Mouse (Mus musculus): ENCODE measurements around the gene Lrrc63. TPM values are rescaled to one million over a fixed set of nuclear protein-coding genes. Genes with fewer than 3 reads are reported as not detected.

The Lrrc63 gene
- polyA plus RNA-seq, 1 experiment from 2014 or later = not detected

DNA sequence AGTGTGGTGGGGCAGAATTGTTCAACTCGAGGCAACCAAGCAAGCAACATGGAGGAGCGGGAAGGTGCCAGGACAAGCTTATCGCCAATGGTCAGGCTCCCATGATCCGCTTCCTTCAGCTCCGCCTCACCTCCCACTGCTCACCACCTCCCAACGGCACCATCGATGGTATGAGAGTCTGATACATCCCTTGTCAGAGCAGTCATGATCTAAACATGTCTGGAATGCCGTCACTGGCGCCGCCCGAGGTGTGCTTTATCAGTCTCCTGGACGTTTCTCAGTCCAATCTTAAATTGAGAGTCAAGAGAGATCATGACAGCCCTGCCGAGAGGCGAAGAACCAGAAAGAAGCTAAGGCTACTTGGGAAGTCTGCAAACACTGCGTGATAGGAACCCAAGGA is 59.6 kb downstream of the Lrrc63 start:
- Histone ChIP-seq H3K9me3 (ENCODE audit: low read length) (no peaks in the 10 kb centered on the region), H3K4me3 (ENCODE audit: low read length) (no peak overlapping the region), H3K9ac (replicated peaks; ENCODE audit: low read length) (no peak overlapping the region), H3K4me1 (ENCODE audit: insufficient read depth, low read length) (no peaks in the 10 kb centered on the region), H3K27ac (ENCODE audit: low read length) (no peak overlapping the region), H3K36me3 (ENCODE audit: insufficient read depth, low read length) (no peaks in the 10 kb centered on the region), H3K27me3 (ENCODE audit: insufficient read depth, low read length) (no peaks in the 10 kb centered on the region), H3K4me2 (replicated peaks; ENCODE audit: low read depth, low read length) (no peak overlapping the region)
- no peak for ATAC-seq (ENCODE audit: low FRiP score, low TSS enrichment)
- 87% methylated on average over 15 of the region's 15 CpGs for WGBS

DNA sequence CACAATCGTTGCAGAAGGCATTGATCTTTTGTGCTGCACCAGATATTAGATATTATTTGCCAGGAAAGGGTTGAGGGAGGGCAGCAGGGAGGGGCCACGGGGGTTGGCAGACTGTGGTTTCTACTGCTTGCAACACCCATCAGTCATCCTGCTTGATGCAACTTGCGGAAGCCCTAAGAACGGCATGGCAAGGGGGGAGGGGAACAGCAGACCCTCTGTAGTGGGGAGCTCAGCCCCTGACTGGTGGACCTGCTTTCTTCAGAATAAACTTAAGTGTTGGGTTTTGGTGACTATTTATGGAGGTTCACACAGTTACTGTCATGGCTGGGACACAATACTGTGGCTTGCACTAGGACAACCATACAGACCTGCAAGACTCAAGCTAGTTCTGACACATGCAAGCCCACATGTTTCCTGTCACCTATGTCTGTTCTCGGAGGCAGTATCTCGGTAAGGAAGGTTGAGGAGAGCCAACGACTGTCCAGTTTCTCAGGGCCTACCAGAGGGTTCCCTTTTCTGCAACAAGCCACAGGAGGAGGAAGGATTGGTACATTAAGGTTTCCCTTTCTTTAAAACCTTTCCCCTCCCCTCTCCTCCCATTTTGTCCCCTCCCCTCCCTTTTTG is 61.2 kb downstream of the Lrrc63 start:
- no peaks in the 10 kb centered on the region for H3K9me3 ChIP-seq (ENCODE audit: low read length)
- H3K27ac ChIP-seq (ENCODE audit: low read length) = no peak overlapping the region
- H3K4me2 ChIP-seq (replicated peaks; ENCODE audit: low read depth, low read length) = no peak overlapping the region
- no peak overlapping the region for H3K9ac ChIP-seq (replicated peaks; ENCODE audit: low read length)
- no peaks in the 10 kb centered on the region for H3K4me1 ChIP-seq (ENCODE audit: insufficient read depth, low read length)
- H3K36me3 ChIP-seq (ENCODE audit: insufficient read depth, low read length) = no peaks in the 10 kb centered on the region
- no peak for ATAC-seq (ENCODE audit: low FRiP score, low TSS enrichment)
- WGBS = 76% methylated on average over 7 of the region's 7 CpGs
- no peaks in the 10 kb centered on the region for H3K27me3 ChIP-seq (ENCODE audit: insufficient read depth, low read length)
- no peak overlapping the region for H3K4me3 ChIP-seq (ENCODE audit: low read length)

DNA sequence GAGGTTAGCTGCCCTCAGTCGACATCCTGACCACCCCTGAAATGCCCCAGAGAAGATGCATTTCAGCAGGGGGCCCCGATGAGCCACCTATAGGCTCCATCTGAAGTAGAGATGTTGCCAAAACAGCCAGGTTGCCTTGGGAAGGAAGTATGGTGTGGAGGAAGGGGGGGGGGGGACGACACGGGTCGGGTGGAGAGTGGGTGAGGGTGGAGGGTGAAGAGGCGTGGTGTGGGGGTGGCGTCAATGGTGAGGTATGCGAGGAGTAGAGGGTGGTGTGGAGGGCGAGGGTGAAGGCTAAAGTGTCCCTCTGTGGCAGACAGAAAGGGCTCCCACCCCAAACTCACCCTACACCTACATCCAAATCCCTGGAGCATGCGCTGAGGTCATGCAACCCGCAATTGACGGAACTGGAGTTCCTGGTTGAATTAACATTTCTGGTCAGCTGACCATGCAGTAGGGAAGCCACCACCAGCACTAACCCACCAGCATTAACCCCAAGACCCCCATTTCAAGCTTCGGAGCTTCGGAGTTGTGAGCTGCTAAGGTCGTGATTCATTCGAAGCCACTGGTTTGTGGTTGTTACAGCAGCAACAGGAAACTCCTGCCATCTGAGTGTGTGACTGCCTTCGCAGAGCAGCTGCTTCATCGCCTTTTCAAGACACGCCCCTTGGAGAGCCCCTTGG is 62.1 kb downstream of the Lrrc63 start:
- Histone ChIP-seq H3K4me2 (replicated peaks; ENCODE audit: low read depth, low read length) (no peak overlapping the region), H3K9ac (replicated peaks; ENCODE audit: low read length) (no peak overlapping the region), H3K36me3 (ENCODE audit: insufficient read depth, low read length) (no peaks in the 10 kb centered on the region), H3K27me3 (ENCODE audit: insufficient read depth, low read length) (no peaks in the 10 kb centered on the region), H3K27ac (ENCODE audit: low read length) (no peak overlapping the region), H3K4me1 (ENCODE audit: insufficient read depth, low read length) (no peaks in the 10 kb centered on the region), H3K4me3 (ENCODE audit: low read length) (no peak overlapping the region), H3K9me3 (ENCODE audit: low read length) (no peaks in the 10 kb centered on the region)
- ATAC-seq (ENCODE audit: low FRiP score, low TSS enrichment) = no peak
- 72% methylated on average over 16 of the region's 19 CpGs for WGBS

DNA sequence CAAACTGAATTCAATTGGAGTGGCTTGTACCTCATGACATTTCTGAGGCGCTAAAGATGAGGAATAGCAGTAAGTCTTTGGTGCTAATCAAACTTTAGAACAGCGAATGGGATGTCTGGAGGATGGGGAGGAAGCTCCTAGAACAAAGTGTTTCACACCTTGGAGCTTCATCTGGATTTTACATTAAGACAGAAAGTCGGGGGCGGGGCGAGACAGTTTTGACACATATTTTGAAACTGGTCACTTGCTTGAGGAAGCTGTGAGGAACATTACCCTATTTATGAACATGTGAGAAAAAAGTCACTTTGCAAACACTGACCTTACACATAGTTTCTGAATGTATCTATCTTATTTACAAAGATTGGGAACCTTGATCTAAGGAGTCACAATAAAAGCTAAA is 65.5 kb downstream of the Lrrc63 start:
- WGBS = 96% methylated on average over 5 of the region's 5 CpGs
- Histone ChIP-seq H3K36me3 (ENCODE audit: insufficient read depth, low read length) (no peaks in the 10 kb centered on the region), H3K9me3 (ENCODE audit: low read length) (no peaks in the 10 kb centered on the region), H3K4me3 (ENCODE audit: low read length) (no peak overlapping the region), H3K4me1 (ENCODE audit: insufficient read depth, low read length) (no peaks in the 10 kb centered on the region), H3K4me2 (replicated peaks; ENCODE audit: low read depth, low read length) (no peak overlapping the region), H3K9ac (replicated peaks; ENCODE audit: low read length) (no peak overlapping the region), H3K27me3 (ENCODE audit: insufficient read depth, low read length) (no peaks in the 10 kb centered on the region), H3K27ac (ENCODE audit: low read length) (no peak overlapping the region)
- no peak for ATAC-seq (ENCODE audit: low FRiP score, low TSS enrichment)

DNA sequence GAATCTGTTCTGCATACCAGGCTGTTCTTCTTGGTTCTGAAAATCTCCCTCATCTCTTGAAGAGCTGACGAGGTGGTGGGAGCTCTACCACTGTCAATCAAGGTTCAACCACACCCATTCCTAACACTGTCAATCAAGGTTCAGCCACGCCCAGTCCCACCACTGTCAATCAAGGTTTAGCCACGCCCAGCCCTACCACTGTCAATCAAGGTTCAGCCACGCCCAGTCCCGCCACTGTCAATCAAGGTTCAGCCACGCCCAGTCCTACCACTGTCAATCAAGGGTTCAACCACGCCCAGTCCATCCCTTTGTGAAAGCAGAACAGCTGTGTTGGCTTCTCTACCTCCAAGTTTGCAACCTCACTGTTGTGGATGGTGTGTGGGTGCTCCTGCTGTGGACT is 66.2 kb downstream of the Lrrc63 start:
- ATAC-seq (ENCODE audit: low FRiP score, low TSS enrichment) = no peak
- WGBS = 75% methylated on average over 7 of the region's 7 CpGs
- H3K9ac ChIP-seq (replicated peaks; ENCODE audit: low read length) = no peak overlapping the region
- no peak overlapping the region for H3K4me2 ChIP-seq (replicated peaks; ENCODE audit: low read depth, low read length)
- H3K36me3 ChIP-seq (ENCODE audit: insufficient read depth, low read length) = no peaks in the 10 kb centered on the region
- H3K9me3 ChIP-seq (ENCODE audit: low read length) = no peaks in the 10 kb centered on the region
- H3K4me3 ChIP-seq (ENCODE audit: low read length) = no peak overlapping the region
- no peak overlapping the region for H3K27ac ChIP-seq (ENCODE audit: low read length)
- no peaks in the 10 kb centered on the region for H3K27me3 ChIP-seq (ENCODE audit: insufficient read depth, low read length)
- H3K4me1 ChIP-seq (ENCODE audit: insufficient read depth, low read length) = no peaks in the 10 kb centered on the region

DNA sequence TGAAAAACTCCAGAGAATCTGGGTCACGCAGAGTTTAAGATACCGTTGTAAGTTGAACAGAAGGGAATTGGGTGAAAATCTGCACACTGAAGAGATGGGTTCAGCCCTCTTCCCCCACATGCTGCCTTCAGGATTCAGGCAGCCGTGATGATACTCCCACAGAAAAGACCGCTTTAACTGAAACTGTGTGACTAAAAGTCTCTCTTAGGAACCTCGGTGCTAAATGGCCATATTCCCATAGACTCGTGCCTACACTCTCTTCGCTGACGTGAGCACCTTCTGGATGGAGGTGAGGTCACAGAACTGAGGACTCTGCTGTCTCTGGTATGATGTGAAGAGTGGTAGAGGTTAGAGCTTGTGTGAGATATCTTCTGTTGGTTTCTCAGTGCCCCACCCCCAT is 66.7 kb downstream of the Lrrc63 start:
- Histone ChIP-seq H3K4me3 (ENCODE audit: low read length) (no peak overlapping the region), H3K9ac (replicated peaks; ENCODE audit: low read length) (no peak overlapping the region), H3K27me3 (ENCODE audit: insufficient read depth, low read length) (no peaks in the 10 kb centered on the region), H3K9me3 (ENCODE audit: low read length) (no peaks in the 10 kb centered on the region), H3K27ac (ENCODE audit: low read length) (no peak overlapping the region), H3K4me1 (ENCODE audit: insufficient read depth, low read length) (no peaks in the 10 kb centered on the region), H3K36me3 (ENCODE audit: insufficient read depth, low read length) (no peaks in the 10 kb centered on the region), H3K4me2 (replicated peaks; ENCODE audit: low read depth, low read length) (no peak overlapping the region)
- no peak for ATAC-seq (ENCODE audit: low FRiP score, low TSS enrichment)
- 90% methylated on average over 8 of the region's 8 CpGs for WGBS

DNA sequence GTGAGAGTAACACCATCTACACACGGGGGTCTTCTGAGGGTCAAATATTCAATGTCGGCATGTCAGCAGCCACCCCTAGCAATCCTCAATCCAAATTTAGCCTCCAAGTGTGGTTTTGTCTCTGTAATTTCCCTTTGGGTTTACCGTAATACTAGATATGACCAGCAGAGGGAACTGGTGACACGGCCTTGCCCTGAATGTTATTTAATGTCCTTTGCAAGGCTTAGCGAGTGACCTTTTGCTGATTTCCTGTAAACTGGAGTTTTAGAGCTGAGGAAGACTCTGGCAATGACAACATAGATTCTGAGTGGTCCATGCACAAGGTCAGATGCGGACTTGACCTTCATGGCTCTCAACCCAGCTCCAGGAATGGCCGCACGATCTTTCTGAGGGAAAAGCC is 70.1 kb downstream of the Lrrc63 start:
- H3K4me3 ChIP-seq (ENCODE audit: low read length) = no peak overlapping the region
- H3K27me3 ChIP-seq (ENCODE audit: insufficient read depth, low read length) = no peaks in the 10 kb centered on the region
- no peak overlapping the region for H3K9ac ChIP-seq (replicated peaks; ENCODE audit: low read length)
- H3K4me2 ChIP-seq (replicated peaks; ENCODE audit: low read depth, low read length) = no peak overlapping the region
- no peaks in the 10 kb centered on the region for H3K36me3 ChIP-seq (ENCODE audit: insufficient read depth, low read length)
- no peaks in the 10 kb centered on the region for H3K4me1 ChIP-seq (ENCODE audit: insufficient read depth, low read length)
- ATAC-seq (ENCODE audit: low FRiP score, low TSS enrichment) = peak; percentile 13; the same call in 1 of the 2 replicates
- WGBS = 45% methylated on average over 8 of the region's 8 CpGs
- no peaks in the 10 kb centered on the region for H3K9me3 ChIP-seq (ENCODE audit: low read length)
- no peak overlapping the region for H3K27ac ChIP-seq (ENCODE audit: low read length)

DNA sequence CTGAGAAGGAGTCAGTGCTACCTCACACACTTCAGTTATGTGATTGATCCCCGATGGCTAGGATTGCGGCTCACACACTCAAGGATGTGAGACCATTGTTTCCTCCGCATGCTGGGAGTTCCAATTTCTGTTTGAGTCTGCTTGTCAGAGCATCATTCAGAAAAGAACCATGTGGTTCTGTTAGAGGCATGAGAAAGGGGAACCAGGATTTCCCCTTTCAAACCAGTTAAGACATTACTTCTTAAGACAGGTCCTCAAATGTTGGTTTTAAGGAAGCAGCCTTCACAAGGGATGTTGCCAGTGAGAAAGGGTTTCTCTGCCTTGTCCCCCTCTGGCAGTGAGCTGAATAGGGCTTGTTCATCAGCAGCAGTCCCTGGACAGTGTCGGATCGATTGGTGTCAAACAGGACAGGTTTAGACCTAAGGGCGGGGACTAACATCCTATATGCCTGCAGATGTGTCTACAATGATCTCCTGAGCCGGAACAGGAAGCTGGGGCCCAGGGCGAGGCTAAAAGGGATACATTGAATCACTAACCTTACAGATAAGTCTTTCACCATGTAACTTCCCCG is 73.7 kb downstream of the Lrrc63 start:
- H3K4me2 ChIP-seq (replicated peaks; ENCODE audit: low read depth, low read length) = no peak overlapping the region
- H3K36me3 ChIP-seq (ENCODE audit: insufficient read depth, low read length) = no peaks in the 10 kb centered on the region
- H3K4me3 ChIP-seq (ENCODE audit: low read length) = no peak overlapping the region
- H3K9me3 ChIP-seq (ENCODE audit: low read length) = no peaks in the 10 kb centered on the region
- no peak for ATAC-seq (ENCODE audit: low FRiP score, low TSS enrichment)
- peaks cover 11% of the 10 kb centered on the region; the same call in 1 of the 2 replicates for H3K4me1 ChIP-seq (ENCODE audit: insufficient read depth, low read length)
- WGBS = 75% methylated on average over 9 of the region's 9 CpGs
- H3K27ac ChIP-seq (ENCODE audit: low read length) = no peak overlapping the region
- H3K9ac ChIP-seq (replicated peaks; ENCODE audit: low read length) = no peak overlapping the region
- H3K27me3 ChIP-seq (ENCODE audit: insufficient read depth, low read length) = no peaks in the 10 kb centered on the region

DNA sequence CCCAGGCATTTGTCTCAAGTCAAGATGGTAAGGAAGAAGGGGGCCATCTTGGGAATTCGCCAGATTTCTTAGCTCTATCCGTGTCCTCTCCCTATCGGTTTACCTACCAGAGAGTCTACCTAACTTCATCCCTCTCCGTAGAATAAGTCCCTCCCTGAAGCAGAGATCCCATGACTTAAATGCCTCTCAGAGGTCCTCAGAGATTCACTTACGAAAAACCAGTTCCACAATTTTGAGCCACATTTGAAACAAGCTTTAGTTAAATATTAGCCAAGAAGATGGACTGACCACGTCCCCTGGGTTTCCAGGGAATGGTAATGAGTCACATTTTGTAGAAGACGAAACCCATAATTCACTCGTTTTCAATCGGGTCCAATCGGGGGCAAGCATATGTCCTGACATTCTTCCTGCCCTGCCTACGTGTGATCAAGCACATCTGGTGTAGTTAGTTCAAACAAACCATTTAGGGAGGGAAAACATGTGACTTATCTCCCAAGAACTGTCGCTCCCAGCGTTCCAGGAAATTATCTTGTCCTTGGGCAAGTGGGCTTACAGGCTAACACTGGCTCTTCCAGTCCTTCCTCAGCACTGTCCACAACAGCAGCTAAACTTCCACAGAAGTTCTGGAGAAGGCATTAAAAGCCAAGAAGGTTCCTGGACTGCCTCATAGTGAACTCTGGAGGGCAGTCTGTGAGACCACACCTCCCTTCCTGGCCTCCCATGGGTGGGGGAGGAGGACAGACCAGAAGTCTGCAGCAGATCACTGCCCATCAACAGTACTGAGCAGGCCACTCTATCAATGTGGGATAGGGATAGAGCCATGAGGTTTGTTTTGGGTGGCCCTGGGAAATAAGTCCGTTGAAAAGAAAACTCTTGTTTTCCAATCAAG is 76.0 kb downstream of the Lrrc63 start:
- Histone ChIP-seq H3K9ac (replicated peaks; ENCODE audit: low read length) (no peak overlapping the region), H3K27ac (ENCODE audit: low read length) (no peak overlapping the region), H3K4me3 (ENCODE audit: low read length) (no peak overlapping the region), H3K4me2 (replicated peaks; ENCODE audit: low read depth, low read length) (no peak overlapping the region), H3K36me3 (ENCODE audit: insufficient read depth, low read length) (no peaks in the 10 kb centered on the region), H3K4me1 (ENCODE audit: insufficient read depth, low read length) (peaks cover 11% of the 10 kb centered on the region; the same call in 1 of the 2 replicates), H3K9me3 (ENCODE audit: low read length) (no peaks in the 10 kb centered on the region), H3K27me3 (ENCODE audit: insufficient read depth, low read length) (no peaks in the 10 kb centered on the region)
- ATAC-seq (ENCODE audit: low FRiP score, low TSS enrichment) = peak; percentile 62
- WGBS = 46% methylated on average over 14 of the region's 14 CpGs

Data from kidney, embryonic 16.5 days (tissue).